Mouse (Mus musculus) stomach, embryonic 14.5 days (tissue): ENCODE measurements at regions not wholly inside any gene's neighbourhood (a gene's known extent, or its start where the extent isn't known, plus 50 kb on each side); places are given as distances from the start of the nearest gene placed in this dataset.

Experiments
- ATAC-seq: fragments of 200-750 bp; cut with Nextera tagmentation; 2 replicates; pipeline ENCODE4 v1.8.0; 2017; ENCODE audit warnings: low read depth, moderate TSS enrichment; ENCODE audit not compliant: insufficient number of reproducible peaks, insufficient read depth, low FRiP score
- H3K27ac ChIP-seq: fragments of 300-500 bp; sonication (generic); 2 replicates; pipeline ENCODE4 v1.5.1; 2014; ENCODE audit warnings: mild to moderate bottlenecking, low read length, moderate library complexity, mixed read lengths
- H3K27me3 ChIP-seq: fragments of 300-500 bp; sonication (generic); 2 replicates; pipeline ENCODE4 v1.6.1; 2014; ENCODE audit warnings: low read length, control low read depth, mixed read lengths; ENCODE audit not compliant: control insufficient read depth, insufficient read depth
- H3K36me3 ChIP-seq: fragments of 300-500 bp; sonication (generic); 2 replicates; pipeline ENCODE4 v1.6.1; 2014; ENCODE audit warnings: mild to moderate bottlenecking, control low read depth, low read length, moderate library complexity, mixed read lengths; ENCODE audit not compliant: control insufficient read depth, insufficient read depth
- H3K4me1 ChIP-seq: fragments of 300-500 bp; sonication (generic); 2 replicates; pipeline ENCODE4 v1.6.1; 2014; ENCODE audit warnings: low read length, control low read depth, mixed read lengths; ENCODE audit not compliant: control insufficient read depth, insufficient read depth
- H3K4me2 ChIP-seq: fragments of 300-500 bp; sonication (generic); replicated peaks from 2 replicates; pipeline ENCODE4 v1.6.1; 2014; ENCODE audit warnings: low read depth, low read length, control low read depth
- H3K4me3 ChIP-seq: fragments of 300-500 bp; sonication (generic); 2 replicates; pipeline ENCODE4 v1.5.1; 2014; ENCODE audit warnings: low read depth, low read length, control low read depth
- H3K9ac ChIP-seq: fragments of 300-500 bp; sonication (generic); replicated peaks from 2 replicates; pipeline ENCODE4 v1.6.1; 2014; ENCODE audit warnings: low read depth, mild to moderate bottlenecking, control low read depth, low read length, moderate library complexity, mixed read lengths
- H3K9me3 ChIP-seq: fragments of 300-500 bp; sonication (generic); 2 replicates; pipeline ENCODE4 v1.6.1; 2016; ENCODE audit warnings: low read depth, low read length, control low read depth; ENCODE audit not compliant: control insufficient read depth
- WGBS: fragments of 180-500 bp; shearing (Covaris S2); extraction: QIAGEN DNeasy Blood & Tissue Kit; methylation state at CpG from one replicate; pipeline ENCODE4 v1.1.7; 2014; 5-methylcytosine and 5-hydroxymethylcytosine counted together

GRCm38 (mm10) chr3:147132830-147133229 lies 280.7 kb downstream of the Ttll7 start:
- Histone ChIP-seq H3K4me2 (no peak overlapping the region), H3K9me3 (no peaks in the 10 kb centered on the region), H3K4me3 (no peak overlapping the region), H3K9ac (no peak overlapping the region), H3K27ac (no peak overlapping the region), H3K36me3 (no peaks in the 10 kb centered on the region), H3K27me3 (no peaks in the 10 kb centered on the region), H3K4me1 (no peaks in the 10 kb centered on the region)
- whole genome bisulfite sequencing: 85% methylated on average over 13 of the region's 13 CpGs
- ATAC-seq: no peak

GRCm38 (mm10) chr3:147133408-147133807 lies 281.2 kb downstream of the Ttll7 start:
- Histone ChIP-seq H3K27me3 (no peaks in the 10 kb centered on the region), H3K9me3 (no peaks in the 10 kb centered on the region), H3K4me2 (no peak overlapping the region), H3K27ac (no peak overlapping the region), H3K36me3 (no peaks in the 10 kb centered on the region), H3K4me3 (no peak overlapping the region), H3K9ac (no peak overlapping the region), H3K4me1 (no peaks in the 10 kb centered on the region)
- WGBS: 90% methylated on average over 13 of the region's 13 CpGs
- no peak for ATAC-seq

GRCm38 (mm10) chr3:147140414-147140813 lies 288.2 kb downstream of the Ttll7 start:
- H3K4me2 ChIP-seq: no peak overlapping the region
- no peaks in the 10 kb centered on the region for H3K9me3 ChIP-seq
- no peak overlapping the region for H3K4me3 ChIP-seq
- 85% methylated on average over 3 of the region's 3 CpGs for WGBS
- no peak overlapping the region for H3K9ac ChIP-seq
- no peaks in the 10 kb centered on the region for H3K36me3 ChIP-seq
- no peaks in the 10 kb centered on the region for H3K27me3 ChIP-seq
- ATAC-seq: no peak
- no peak overlapping the region for H3K27ac ChIP-seq
- H3K4me1 ChIP-seq: no peaks in the 10 kb centered on the region

- Histone ChIP-seq H3K36me3 (no peaks in the 10 kb centered on the region), H3K9ac (no peak overlapping the region), H3K9me3 (no peaks in the 10 kb centered on the region), H3K27me3 (no peaks in the 10 kb centered on the region), H3K4me1 (no peaks in the 10 kb centered on the region), H3K4me2 (no peak overlapping the region), H3K27ac (no peak overlapping the region), H3K4me3 (no peak overlapping the region)
- no peak for ATAC-seq
- 67% methylated on average over 3 of the region's 3 CpGs for WGBS
Observed at GRCm38 (mm10) chr3:147153456-147153855, 301.3 kb downstream of the Ttll7 start.

GRCm38 (mm10) chr3:147153998-147154397 lies 301.8 kb downstream of the Ttll7 start:
- Histone ChIP-seq H3K9ac (no peak overlapping the region), H3K36me3 (no peaks in the 10 kb centered on the region), H3K9me3 (no peaks in the 10 kb centered on the region), H3K4me3 (no peak overlapping the region), H3K27ac (no peak overlapping the region), H3K4me1 (no peaks in the 10 kb centered on the region), H3K4me2 (no peak overlapping the region), H3K27me3 (no peaks in the 10 kb centered on the region)
- no peak for ATAC-seq
- WGBS: 60% methylated on average over 2 of the region's 2 CpGs

- Histone ChIP-seq H3K9me3 (no peaks in the 10 kb centered on the region), H3K27me3 (no peaks in the 10 kb centered on the region), H3K9ac (no peak overlapping the region), H3K4me3 (no peak overlapping the region), H3K36me3 (no peaks in the 10 kb centered on the region), H3K27ac (no peak overlapping the region), H3K4me2 (no peak overlapping the region), H3K4me1 (no peaks in the 10 kb centered on the region)
- ATAC-seq: no peak
- 73% methylated on average over 10 of the region's 10 CpGs for WGBS
Observed at GRCm38 (mm10) chr3:147163126-147163525, 311.0 kb downstream of the Ttll7 start.

GRCm38 (mm10) chr3:147163540-147163939 lies 311.4 kb downstream of the Ttll7 start:
- Histone ChIP-seq H3K4me2 (no peak overlapping the region), H3K4me1 (no peaks in the 10 kb centered on the region), H3K9me3 (no peaks in the 10 kb centered on the region), H3K4me3 (no peak overlapping the region), H3K27me3 (no peaks in the 10 kb centered on the region), H3K36me3 (no peaks in the 10 kb centered on the region), H3K9ac (no peak overlapping the region), H3K27ac (no peak overlapping the region)
- ATAC-seq: no peak
- WGBS: 75% methylated on average over 5 of the region's 5 CpGs

- no peak overlapping the region for H3K4me3 ChIP-seq
- no peaks in the 10 kb centered on the region for H3K9me3 ChIP-seq
- no peak overlapping the region for H3K4me2 ChIP-seq
- H3K27ac ChIP-seq: no peak overlapping the region
- H3K4me1 ChIP-seq: no peaks in the 10 kb centered on the region
- no peaks in the 10 kb centered on the region for H3K27me3 ChIP-seq
- ATAC-seq: no peak
- H3K36me3 ChIP-seq: no peaks in the 10 kb centered on the region
- WGBS: 76% methylated on average over 6 of the region's 6 CpGs
- no peak overlapping the region for H3K9ac ChIP-seq
Observed at GRCm38 (mm10) chr3:147164931-147165330, 312.8 kb downstream of the Ttll7 start.

- Histone ChIP-seq H3K4me2 (no peak overlapping the region), H3K9me3 (no peaks in the 10 kb centered on the region), H3K4me1 (no peaks in the 10 kb centered on the region), H3K9ac (no peak overlapping the region), H3K27me3 (no peaks in the 10 kb centered on the region), H3K36me3 (no peaks in the 10 kb centered on the region), H3K27ac (no peak overlapping the region), H3K4me3 (no peak overlapping the region)
- ATAC-seq: no peak
- 70% methylated on average over 5 of the region's 5 CpGs for WGBS
Observed at GRCm38 (mm10) chr3:147166555-147166954, 314.4 kb downstream of the Ttll7 start.
